Mouse (Mus musculus): ENCODE results near the gene Cemip2.

The Cemip2 gene

GRCm38 (mm10) chr19:21779106-21779505 lies 964 bp downstream of the Cemip2 start:
- no peak for DNase-seq (ENCODE audit: low spot score in 2 of 2)

GRCm38 (mm10) chr19:21780663-21781062 lies 2.5 kb downstream of the Cemip2 start:
- DNase-seq (ENCODE audit: low spot score in 2 of 2) = no peak

DNA sequence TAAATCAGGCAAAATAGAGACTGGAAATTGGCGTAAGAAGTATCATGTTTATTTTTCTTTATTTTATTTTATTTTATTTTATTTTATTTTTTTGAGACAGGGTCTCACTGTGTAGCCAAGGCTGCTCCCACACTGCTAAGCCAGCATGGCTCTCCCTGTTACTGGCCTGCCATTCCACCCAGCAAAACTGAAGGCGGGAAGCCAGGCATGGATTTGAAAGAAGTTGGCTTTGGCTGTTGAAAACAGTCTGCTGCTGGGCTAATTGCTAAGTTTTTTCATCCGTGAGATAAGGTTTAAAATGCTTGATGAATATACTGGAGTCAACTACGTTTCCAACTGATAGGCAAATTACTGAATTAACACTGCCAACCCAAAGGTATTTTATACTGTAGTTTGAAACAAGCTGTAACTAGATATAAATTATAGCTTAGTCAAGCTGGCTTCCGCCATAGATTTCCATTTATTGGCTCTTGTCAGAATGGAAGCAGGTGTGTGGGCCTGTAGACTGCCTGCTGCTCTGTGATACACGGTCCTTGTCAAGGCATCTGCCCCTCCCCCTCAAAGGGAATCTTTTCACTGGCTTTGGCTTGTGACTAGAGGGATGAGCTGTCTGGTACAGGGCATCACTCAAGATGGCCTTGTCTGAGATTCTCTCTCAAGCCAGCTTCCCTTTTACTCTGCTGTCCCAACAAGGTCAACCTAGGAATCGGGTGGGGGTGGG lies 3.1 kb downstream of the Cemip2 start:
- DNase-seq (ENCODE audit: low spot score in 2 of 2) = no peak

DNA sequence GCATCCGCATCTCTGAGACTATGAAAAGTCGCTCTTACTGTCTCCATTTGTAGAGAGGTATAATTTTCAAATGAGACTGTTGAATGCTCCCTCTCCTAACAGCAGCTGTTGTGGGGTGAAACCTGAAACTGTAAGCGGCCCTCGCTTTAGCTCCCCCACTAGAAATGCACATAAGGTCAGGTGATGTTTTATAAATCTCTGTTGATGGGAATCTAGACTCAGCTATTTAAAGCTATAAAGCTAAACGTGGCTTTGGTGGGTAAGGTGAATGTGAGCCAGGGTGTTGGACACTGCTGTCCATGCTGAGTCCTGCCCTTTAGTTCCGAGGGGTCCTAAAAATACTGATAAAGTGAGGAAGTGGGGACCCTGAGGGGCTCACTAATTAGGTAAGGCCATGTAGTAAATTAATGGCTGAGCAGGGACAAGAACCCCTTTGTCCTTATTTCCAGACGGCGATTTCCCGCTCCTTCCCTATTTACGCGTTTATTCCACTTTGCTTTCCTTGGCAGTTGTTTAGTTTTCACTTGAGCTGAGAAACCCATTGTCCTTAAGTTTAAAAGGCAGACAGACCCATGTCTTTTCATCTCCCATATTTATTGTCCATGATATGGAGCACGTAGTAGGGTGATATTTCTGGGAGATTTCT lies 3.8 kb downstream of the Cemip2 start:
- no peak for DNase-seq (ENCODE audit: low spot score in 2 of 2)

DNA sequence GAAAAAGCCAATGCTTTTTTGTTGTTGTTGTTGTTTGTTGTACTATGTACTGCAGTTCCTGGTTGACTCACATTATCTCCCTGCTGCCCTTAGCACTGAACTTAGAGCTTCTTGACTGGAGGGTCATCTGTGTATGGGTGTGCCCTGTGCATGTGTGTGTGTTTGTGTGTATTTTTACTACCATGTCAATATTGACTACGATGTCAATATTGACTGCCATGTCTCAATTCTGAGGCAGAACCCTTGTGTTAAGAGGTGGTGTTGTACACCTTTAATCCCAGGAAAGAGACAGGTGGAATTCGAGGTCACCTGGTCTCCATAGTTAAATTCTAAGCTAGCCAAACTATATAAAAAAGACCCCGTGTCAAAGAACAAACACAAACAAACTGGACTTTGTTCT lies 5.6 kb downstream of the Cemip2 start:
- DNase-seq (ENCODE audit: low spot score in 2 of 2) = no peak

- DNase-seq (ENCODE audit: low spot score in 2 of 2) = no peak
Measured at GRCm38 (mm10) chr19:21784331-21785131, 6.4 kb downstream of the Cemip2 start.

- DNase-seq (ENCODE audit: low spot score in 2 of 2) = no peak
Measured at GRCm38 (mm10) chr19:21785132-21785528, 7.0 kb downstream of the Cemip2 start.

DNA sequence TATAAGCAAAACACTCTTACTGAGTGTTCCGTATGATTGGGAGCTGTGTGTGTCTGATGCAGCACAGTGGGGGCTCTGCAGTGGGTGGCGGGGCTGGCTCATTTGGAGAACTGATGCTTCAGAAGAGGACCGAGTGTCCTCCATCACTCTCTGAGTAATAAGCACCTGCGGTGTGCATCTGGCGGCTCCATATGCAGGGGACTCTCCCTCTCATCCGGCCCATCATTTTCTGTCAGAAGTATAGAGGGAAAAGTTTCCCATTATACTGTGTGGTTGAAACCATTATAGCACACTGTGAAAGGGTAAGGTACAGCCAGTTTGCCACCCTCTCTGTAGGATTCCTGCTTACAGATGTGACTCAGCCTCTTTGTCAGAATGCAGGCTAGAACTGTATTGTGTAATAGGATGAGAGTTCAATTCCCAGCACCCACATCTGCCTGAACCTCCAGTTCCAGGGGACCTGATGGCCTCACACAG lies 8.9 kb downstream of the Cemip2 start:
- DNase-seq (ENCODE audit: low spot score in 2 of 2) = no peak

DNA sequence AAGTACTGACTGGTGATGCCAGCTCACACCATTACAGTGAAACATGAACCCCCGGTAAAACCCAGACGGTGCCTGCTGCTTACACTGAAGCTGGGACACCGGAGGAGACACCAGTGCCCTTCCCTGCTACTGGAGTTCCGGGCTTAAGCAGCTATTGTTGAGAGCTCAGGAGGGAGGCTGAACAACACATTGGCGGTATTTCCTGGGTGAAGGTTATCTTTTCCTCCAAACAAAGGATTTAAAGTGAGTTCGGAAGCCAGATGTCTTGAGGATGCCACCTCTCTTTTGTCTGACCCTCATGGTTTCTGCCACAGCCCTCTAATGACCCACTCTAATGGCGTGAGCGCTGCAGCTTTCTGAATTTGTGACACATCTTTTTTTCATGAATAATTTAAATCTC lies 10.9 kb downstream of the Cemip2 start:
- DNase-seq (ENCODE audit: low spot score in 2 of 2) = no peak

DNA sequence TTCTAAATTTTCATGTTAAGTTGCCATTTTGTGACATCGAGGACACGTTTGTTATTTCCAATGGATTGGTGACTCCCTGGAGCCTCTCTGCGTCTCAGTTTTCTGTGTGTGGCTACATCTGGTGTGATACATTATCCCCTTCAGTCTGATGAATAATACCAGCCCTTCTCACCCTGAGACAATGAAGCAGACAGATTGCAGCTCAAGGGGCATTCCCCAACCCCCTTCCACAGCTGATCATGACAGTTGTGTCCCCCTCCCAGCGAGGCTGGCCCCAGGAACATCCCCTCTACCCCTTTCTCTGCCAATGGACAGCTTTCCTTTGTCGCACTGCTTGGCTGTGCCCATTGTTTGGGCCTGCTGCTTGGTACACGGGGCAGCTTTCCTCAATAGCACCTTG lies 11.5 kb downstream of the Cemip2 start:
- DNase-seq (ENCODE audit: low spot score in 2 of 2) = no peak

DNA sequence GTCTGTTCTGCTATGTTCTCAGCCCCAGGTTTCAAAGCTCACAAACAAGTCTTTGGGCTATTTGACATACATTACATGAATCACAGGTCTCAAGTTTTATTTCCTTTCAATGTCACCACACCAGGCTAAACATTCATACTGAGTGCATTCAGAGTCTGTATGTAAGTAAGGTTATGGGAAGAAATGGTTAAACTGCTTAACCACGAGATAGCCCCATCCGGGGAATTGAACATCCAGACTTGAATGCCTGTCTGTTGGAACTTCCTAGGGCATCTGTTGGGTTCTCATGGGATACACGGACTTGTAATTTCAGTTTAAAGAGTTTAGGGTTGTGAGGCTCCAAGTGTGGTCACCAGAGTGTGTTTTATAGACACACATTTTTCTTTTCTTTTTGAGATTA lies 13.2 kb downstream of the Cemip2 start:
- DNase-seq (ENCODE audit: low spot score in 2 of 2) = no peak

DNA sequence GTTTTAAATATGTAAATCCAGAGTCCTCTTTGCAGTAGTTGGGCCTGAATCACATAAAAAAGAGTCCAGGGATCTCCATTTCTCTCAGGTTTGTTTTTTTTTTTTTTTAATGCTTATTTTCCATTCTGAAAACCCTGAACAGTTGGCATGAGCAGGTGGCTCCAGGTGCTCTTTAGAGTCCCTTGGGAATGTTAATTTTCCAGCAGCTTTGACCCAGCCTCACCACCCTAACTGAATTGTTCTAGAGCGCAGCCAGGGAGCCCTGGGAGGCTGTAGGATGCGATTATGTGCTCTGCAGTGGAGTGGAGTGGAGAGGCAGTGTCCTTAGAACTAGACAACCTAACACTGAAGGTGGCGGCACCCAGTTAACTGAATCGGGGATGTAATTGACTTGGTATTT lies 13.7 kb downstream of the Cemip2 start:
- DNase-seq (ENCODE audit: low spot score in 2 of 2) = no peak

- DNase-seq (ENCODE audit: low spot score in 2 of 2) = no peak
Measured at GRCm38 (mm10) chr19:21792587-21793175, 14.5 kb downstream of the Cemip2 start.

DNA sequence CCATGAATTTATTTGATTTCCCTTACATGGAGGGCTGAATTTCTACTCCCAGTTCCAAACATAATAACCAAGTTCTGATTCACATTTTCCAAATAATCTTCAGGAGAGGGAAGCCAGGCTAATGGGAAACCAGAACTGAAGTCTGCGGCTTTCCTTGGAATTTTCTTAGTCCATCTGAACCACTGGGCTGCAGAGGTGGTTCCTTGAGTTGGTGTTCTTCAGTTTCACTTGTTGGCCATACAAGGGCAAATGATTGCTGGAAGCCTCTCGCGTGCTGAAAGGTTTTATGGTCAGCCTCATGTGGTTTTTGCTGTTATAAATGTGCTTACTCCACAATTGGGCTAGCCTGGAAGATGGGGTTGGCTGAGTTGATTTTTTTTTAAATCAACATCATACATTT lies 16.4 kb downstream of the Cemip2 start:
- DNase-seq (ENCODE audit: low spot score in 2 of 2) = no peak

DNA sequence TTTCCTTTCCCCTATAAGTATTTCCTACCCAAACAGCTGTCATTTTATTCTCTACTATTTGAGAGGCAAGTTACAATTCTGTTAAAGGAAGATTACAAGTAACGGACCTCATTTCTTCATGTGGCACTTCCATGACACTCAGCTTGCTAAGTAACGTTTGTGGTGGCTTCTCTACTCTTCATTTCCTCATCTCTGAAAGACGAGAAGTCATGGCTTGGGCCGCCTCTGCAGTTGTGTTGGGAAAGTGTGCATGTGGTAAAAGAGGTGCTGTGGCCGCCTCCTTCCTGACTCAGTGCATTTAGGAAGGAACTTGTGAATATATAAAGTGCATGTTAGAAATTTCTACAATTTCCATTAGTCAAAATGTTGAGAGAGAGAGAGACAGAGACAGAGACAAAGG lies 18.2 kb downstream of the Cemip2 start:
- DNase-seq (ENCODE audit: low spot score in 2 of 2) = no peak

- no peak for DNase-seq (ENCODE audit: low spot score in 2 of 2)
Measured at GRCm38 (mm10) chr19:21798700-21799099, 20.6 kb downstream of the Cemip2 start.

DNA sequence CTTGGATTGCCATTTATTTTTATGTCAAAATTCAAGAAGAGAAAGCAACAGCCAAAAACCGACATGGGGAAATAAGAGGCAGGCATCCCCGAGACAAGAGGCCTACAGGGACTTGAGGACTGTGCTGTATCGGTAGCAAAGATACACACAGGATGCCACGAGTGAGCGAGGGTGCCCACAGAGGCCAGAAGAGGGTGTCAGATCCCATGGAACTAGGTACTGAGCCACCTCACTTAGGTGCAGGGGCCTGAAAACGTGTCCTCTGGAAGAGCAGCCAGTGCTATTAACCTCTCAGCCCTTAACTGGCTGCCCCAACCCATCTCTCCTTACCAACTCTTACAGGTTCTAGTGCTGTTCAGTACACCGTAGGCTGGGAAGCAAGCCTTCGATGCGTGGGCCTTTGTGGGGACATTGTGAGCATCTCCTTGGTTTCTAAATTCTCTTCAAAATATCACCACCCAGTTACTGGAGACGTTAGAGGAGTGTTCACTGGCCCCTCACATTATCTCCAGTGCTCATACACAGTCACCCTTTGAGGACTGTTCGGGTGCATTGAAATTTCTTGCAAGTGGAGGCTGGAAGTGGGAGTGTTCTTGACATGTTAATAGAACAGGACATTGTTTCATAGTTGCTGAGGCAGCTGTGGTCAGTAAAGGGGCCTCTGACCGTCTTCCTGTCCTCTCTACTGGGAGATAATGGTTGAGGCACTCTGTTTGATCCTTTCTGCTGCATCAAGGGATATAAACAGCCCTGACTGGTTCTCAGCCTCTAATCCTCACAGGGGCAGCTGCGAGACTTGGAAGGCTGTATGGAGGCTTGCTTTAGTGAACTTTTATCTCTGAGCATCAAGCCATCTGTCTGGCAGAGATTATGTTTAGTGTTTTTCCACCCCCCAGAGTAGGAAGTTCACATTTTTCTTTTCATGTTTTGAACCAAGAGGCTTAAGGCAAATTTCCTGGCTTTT lies 21.6 kb downstream of the Cemip2 start:
- DNase-seq (ENCODE audit: low spot score in 2 of 2) = no peak

GRCm38 (mm10) chr19:21804488-21804887 lies 26.3 kb downstream of the Cemip2 start:
- no peak for DNase-seq (ENCODE audit: low spot score in 2 of 2)

DNA sequence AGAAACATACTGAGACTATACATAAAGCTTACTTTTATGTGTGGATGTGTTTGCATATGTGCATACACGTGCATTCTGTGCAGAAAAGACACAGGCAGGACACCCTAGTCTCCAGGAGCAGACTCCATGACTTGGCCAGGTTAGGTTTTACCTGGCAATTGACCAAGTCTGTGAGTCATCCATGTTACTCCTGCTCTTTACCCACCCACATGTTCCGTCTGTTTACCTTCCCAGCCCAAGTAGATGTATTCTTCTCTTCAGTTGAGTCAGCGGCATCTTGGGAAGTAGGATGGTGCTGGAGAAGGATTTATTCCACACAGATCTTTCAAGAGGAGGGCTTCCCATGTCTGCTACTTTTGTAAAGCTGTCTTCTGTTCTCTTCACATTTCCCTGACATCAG lies 27.2 kb downstream of the Cemip2 start:
- peak in 1 of 2 experiments; percentile 47 for DNase-seq (ENCODE audit: low spot score in 2 of 2)

- DNase-seq (ENCODE audit: low spot score in 2 of 2) = no peak
Measured at GRCm38 (mm10) chr19:21810135-21810534, 32.0 kb downstream of the Cemip2 start.

DNA sequence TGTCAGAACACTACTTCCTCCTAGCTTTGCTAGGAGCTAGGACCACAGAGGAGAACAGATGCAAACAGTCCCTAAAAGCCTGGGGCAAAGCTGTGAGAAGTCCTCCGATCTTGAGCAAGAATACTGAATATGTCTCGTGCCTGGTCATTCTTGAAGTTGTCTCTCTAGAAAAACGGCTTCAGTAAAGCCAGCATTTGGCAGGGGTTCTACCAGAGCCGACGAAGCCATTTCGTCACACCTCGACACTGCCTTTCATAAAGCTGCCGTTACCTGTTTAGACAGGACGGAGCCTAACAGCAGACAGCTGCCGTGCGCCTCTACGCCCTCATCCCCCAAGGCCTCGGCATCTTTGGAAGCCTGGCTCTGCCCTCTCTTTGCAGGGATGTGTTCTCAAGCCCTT lies 35.4 kb downstream of the Cemip2 start:
- no peak for DNase-seq (ENCODE audit: low spot score in 2 of 2)

All from urinary bladder, adult 18-20 months (tissue).